Mouse (Mus musculus) brain, embryonic 14.5 days (tissue): ENCODE data around the gene Cadps2.

Experiments
- CTCF ChIP-seq: fragments of 200-500 bp; IDR thresholded peaks from 2 replicates; pipeline ENCODE4 v1.5.1; 2012; ENCODE audit warnings: inconsistent platforms, mild to moderate bottlenecking, moderate library complexity, borderline replicate concordance; ENCODE audit not compliant: insufficient read depth, insufficient read length; ENCODE audit errors: extremely low read depth
- POLR2A ChIP-seq: fragments of 200-500 bp; IDR thresholded peaks from 2 replicates; pipeline ENCODE4 v1.6.1; 2012; ENCODE audit warnings: mild to moderate bottlenecking, inconsistent platforms, borderline replicate concordance; ENCODE audit not compliant: poor library complexity, insufficient read depth, insufficient read length, severe bottlenecking; ENCODE audit errors: extremely low read depth

GRCm38 (mm10) chr6:23249616-23250287 is 589.5 kb downstream of the Cadps2 start:
- no peak for TF ChIP-seq POLR2A
- peak; percentile 48; the same call in 1 of the 2 replicates for TF ChIP-seq CTCF
